Mouse (Mus musculus): ENCODE results near the gene Nacad. TPM values are rescaled to one million over a fixed set of nuclear protein-coding genes. Genes with fewer than 3 reads are reported as not detected.

Nacad gene
- polyA plus RNA-seq, 1 experiment from 2014 or later = 5.7 TPM

- Histone ChIP-seq H3K4me3 (replicated peaks) (no peak overlapping the region), H3K4me2 (no peak overlapping the region), H3K27ac (no peak overlapping the region), H3K9me3 (no peaks in the 10 kb centered on the region), H3K36me3 (peaks cover 17% of the 10 kb centered on the region; the same call in 1 of the 2 replicates), H3K9ac (no peak overlapping the region), H3K4me1 (peaks cover 29% of the 10 kb centered on the region), H3K27me3 (replicated peaks) (peaks cover 27% of the 10 kb centered on the region)
- no peak for ATAC-seq (ENCODE audit: insufficient read depth, low FRiP score, low read depth)
- 64% methylated on average over 20 of the region's 20 CpGs for whole genome bisulfite sequencing
Measured at GRCm38 (mm10) chr11:6601649-6602480, 4.0 kb downstream of the Nacad start.

GRCm38 (mm10) chr11:6600284-6600944 lies 5.4 kb downstream of the Nacad start:
- WGBS = 83% methylated on average over 8 of the region's 8 CpGs
- H3K4me1 ChIP-seq = peaks cover 26% of the 10 kb centered on the region
- peaks cover 13% of the 10 kb centered on the region for H3K27me3 ChIP-seq (replicated peaks)
- H3K4me2 ChIP-seq = no peak overlapping the region
- no peak overlapping the region for H3K9ac ChIP-seq
- H3K36me3 ChIP-seq = peaks cover 32% of the 10 kb centered on the region
- no peaks in the 10 kb centered on the region for H3K9me3 ChIP-seq
- no peak overlapping the region for H3K4me3 ChIP-seq (replicated peaks)
- ATAC-seq (ENCODE audit: insufficient read depth, low FRiP score, low read depth) = no peak
- no peak overlapping the region for H3K27ac ChIP-seq

GRCm38 (mm10) chr11:6599831-6600230 lies 6.0 kb downstream of the Nacad start:
- Histone ChIP-seq H3K4me2 (no peak overlapping the region), H3K9ac (no peak overlapping the region), H3K9me3 (no peaks in the 10 kb centered on the region), H3K27ac (no peak overlapping the region), H3K4me1 (peaks cover 20% of the 10 kb centered on the region), H3K36me3 (peaks cover 35% of the 10 kb centered on the region), H3K4me3 (replicated peaks) (no peak overlapping the region), H3K27me3 (replicated peaks) (peaks cover 7% of the 10 kb centered on the region; the same call in 1 of the 2 replicates)
- no peak for ATAC-seq (ENCODE audit: insufficient read depth, low FRiP score, low read depth)
- WGBS = 85% methylated on average over 6 of the region's 6 CpGs

GRCm38 (mm10) chr11:6599011-6599681 lies 6.7 kb downstream of the Nacad start:
- 34% methylated on average over 27 of the region's 27 CpGs for WGBS
- no peak overlapping the region for H3K4me2 ChIP-seq
- no peak overlapping the region for H3K27ac ChIP-seq
- no peak overlapping the region for H3K9ac ChIP-seq
- 0 out of 2 replicates have a peak, but pooled peaks cover 3% of the 10 kb centered on the region for H3K27me3 ChIP-seq (replicated peaks)
- no peaks in the 10 kb centered on the region for H3K9me3 ChIP-seq
- peaks cover 37% of the 10 kb centered on the region for H3K36me3 ChIP-seq
- 0 out of 2 replicates have a peak, but pooled peaks have one; percentile 3 for ATAC-seq (ENCODE audit: insufficient read depth, low FRiP score, low read depth)
- no peak overlapping the region for H3K4me3 ChIP-seq (replicated peaks)
- peaks cover 13% of the 10 kb centered on the region for H3K4me1 ChIP-seq

GRCm38 (mm10) chr11:6598191-6598889 lies 7.5 kb downstream of the Nacad start:
- H3K36me3 ChIP-seq = peaks cover 40% of the 10 kb centered on the region
- H3K27ac ChIP-seq = no peak overlapping the region
- ATAC-seq (ENCODE audit: insufficient read depth, low FRiP score, low read depth) = no peak
- whole genome bisulfite sequencing = 56% methylated on average over 19 of the region's 19 CpGs
- H3K4me3 ChIP-seq (replicated peaks) = no peak overlapping the region
- 0 out of 2 replicates have a peak, but pooled peaks cover 3% of the 10 kb centered on the region for H3K27me3 ChIP-seq (replicated peaks)
- no peak overlapping the region for H3K9ac ChIP-seq
- no peak overlapping the region for H3K4me2 ChIP-seq
- peaks cover 8% of the 10 kb centered on the region; the same call in 1 of the 2 replicates for H3K4me1 ChIP-seq
- no peaks in the 10 kb centered on the region for H3K9me3 ChIP-seq

- peaks cover 7% of the 10 kb centered on the region; the same call in 1 of the 2 replicates for H3K4me1 ChIP-seq
- peaks cover 46% of the 10 kb centered on the region for H3K36me3 ChIP-seq
- no peak overlapping the region for H3K9ac ChIP-seq
- no peaks in the 10 kb centered on the region for H3K9me3 ChIP-seq
- H3K27ac ChIP-seq = no peak overlapping the region
- H3K27me3 ChIP-seq (replicated peaks) = 0 out of 2 replicates have a peak, but pooled peaks cover 2% of the 10 kb centered on the region
- ATAC-seq (ENCODE audit: insufficient read depth, low FRiP score, low read depth) = no peak
- H3K4me2 ChIP-seq = no peak overlapping the region
- no peak overlapping the region for H3K4me3 ChIP-seq (replicated peaks)
- WGBS = 79% methylated on average over 7 of the region's 7 CpGs
Measured at GRCm38 (mm10) chr11:6597523-6597922, 8.3 kb downstream of the Nacad start.

- ATAC-seq (ENCODE audit: insufficient read depth, low FRiP score, low read depth) = no peak
- H3K9me3 ChIP-seq = no peaks in the 10 kb centered on the region
- H3K9ac ChIP-seq = no peak overlapping the region
- H3K4me3 ChIP-seq (replicated peaks) = no peak overlapping the region
- no peaks in the 10 kb centered on the region for H3K27me3 ChIP-seq (replicated peaks)
- 78% methylated on average over 3 of the region's 3 CpGs for WGBS
- no peak overlapping the region for H3K4me2 ChIP-seq
- peaks cover 47% of the 10 kb centered on the region for H3K36me3 ChIP-seq
- no peaks in the 10 kb centered on the region for H3K4me1 ChIP-seq
- no peak overlapping the region for H3K27ac ChIP-seq
Measured at GRCm38 (mm10) chr11:6596616-6597015, 9.2 kb downstream of the Nacad start.

- Histone ChIP-seq H3K27ac (no peak overlapping the region), H3K27me3 (replicated peaks) (no peaks in the 10 kb centered on the region), H3K9me3 (no peaks in the 10 kb centered on the region), H3K4me3 (replicated peaks) (no peak overlapping the region), H3K4me2 (no peak overlapping the region), H3K9ac (no peak overlapping the region), H3K4me1 (no peaks in the 10 kb centered on the region), H3K36me3 (peaks cover 51% of the 10 kb centered on the region)
- WGBS = 98% methylated on average over 6 of the region's 6 CpGs
- no peak for ATAC-seq (ENCODE audit: insufficient read depth, low FRiP score, low read depth)
Measured at GRCm38 (mm10) chr11:6596205-6596604, 9.6 kb downstream of the Nacad start.

- no peak overlapping the region for H3K4me3 ChIP-seq (replicated peaks)
- H3K36me3 ChIP-seq = peaks cover 58% of the 10 kb centered on the region
- no peak overlapping the region for H3K9ac ChIP-seq
- H3K4me2 ChIP-seq = no peak overlapping the region
- no peaks in the 10 kb centered on the region for H3K9me3 ChIP-seq
- WGBS = 90% methylated on average over 5 of the region's 5 CpGs
- no peak overlapping the region for H3K27ac ChIP-seq
- peak; percentile 11; the same call in 1 of the 2 replicates for ATAC-seq (ENCODE audit: insufficient read depth, low FRiP score, low read depth)
- H3K27me3 ChIP-seq (replicated peaks) = no peaks in the 10 kb centered on the region
- H3K4me1 ChIP-seq = no peaks in the 10 kb centered on the region
Measured at GRCm38 (mm10) chr11:6595339-6595738, 10.5 kb downstream of the Nacad start.

GRCm38 (mm10) chr11:6594845-6595244 lies 11.0 kb downstream of the Nacad start:
- WGBS = 71% methylated on average over 6 of the region's 6 CpGs
- no peak overlapping the region for H3K4me2 ChIP-seq
- no peak overlapping the region for H3K9ac ChIP-seq
- H3K9me3 ChIP-seq = no peaks in the 10 kb centered on the region
- ATAC-seq (ENCODE audit: insufficient read depth, low FRiP score, low read depth) = no peak
- H3K4me1 ChIP-seq = no peaks in the 10 kb centered on the region
- H3K36me3 ChIP-seq = peaks cover 62% of the 10 kb centered on the region
- no peak overlapping the region for H3K4me3 ChIP-seq (replicated peaks)
- H3K27ac ChIP-seq = no peak overlapping the region
- no peaks in the 10 kb centered on the region for H3K27me3 ChIP-seq (replicated peaks)

GRCm38 (mm10) chr11:6593406-6593805 lies 12.4 kb downstream of the Nacad start:
- ATAC-seq (ENCODE audit: insufficient read depth, low FRiP score, low read depth) = no peak

More at GRCm38 (mm10) chr11:6593406-6593805, 12.4 kb downstream of the Nacad start:
- no peaks in the 10 kb centered on the region for H3K4me1 ChIP-seq
- H3K27ac ChIP-seq = no peak overlapping the region
- 71% methylated on average over 11 of the region's 11 CpGs for WGBS
- H3K27me3 ChIP-seq (replicated peaks) = no peaks in the 10 kb centered on the region
- H3K9me3 ChIP-seq = no peaks in the 10 kb centered on the region
- H3K4me2 ChIP-seq = no peak overlapping the region
- no peak overlapping the region for H3K9ac ChIP-seq
- H3K4me3 ChIP-seq (replicated peaks) = no peak overlapping the region
- H3K36me3 ChIP-seq = peaks cover 68% of the 10 kb centered on the region
